Mouse (Mus musculus) kidney, adult 2 months (tissue): ENCODE measurements around the gene Apoc3.

Experiments
- CTCF ChIP-seq: fragments of 200-500 bp; conservative IDR thresholded peaks from 2 replicates; pipeline ENCODE4 v1.5.1; 2011; ENCODE audit warnings: low read depth, mild to moderate bottlenecking, control low read depth, low read length, moderate library complexity, mixed read lengths; ENCODE audit not compliant: insufficient read depth, insufficient read length
- POLR2A ChIP-seq: fragments of 200-500 bp; IDR thresholded peaks from one replicate; pipeline ENCODE4 v1.6.1; 2011; ENCODE audit warnings: low read depth, low read length, control low read depth

DNA sequence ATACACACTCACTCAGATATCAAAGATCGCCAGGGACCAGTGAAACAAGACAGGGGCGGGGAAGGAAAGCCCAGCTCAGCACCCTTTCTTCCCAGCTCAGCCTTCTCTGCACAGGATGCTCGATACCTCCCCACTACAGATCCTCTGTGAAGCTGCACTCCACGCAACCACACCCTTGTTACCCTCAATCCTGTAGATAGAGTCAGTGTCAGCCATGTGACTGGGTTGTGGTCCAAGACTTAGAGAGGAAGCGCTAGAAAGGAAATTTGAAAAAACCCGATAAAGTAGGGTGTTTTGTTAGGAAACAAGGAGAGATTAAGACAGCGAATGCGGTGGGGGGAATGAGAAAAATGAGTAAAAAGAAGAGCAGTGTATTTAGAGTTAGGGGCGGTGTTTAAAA lies 36.6 kb upstream of the Apoc3 start:
- TF ChIP-seq POLR2A (no peak), CTCF (no peak; the same call in 1 of the 2 replicates)
